Mouse (Mus musculus) kidney, postnatal 14 days (tissue): ENCODE results near the gene Afdn.

Experiments used
- DNase-seq: peaks from one replicate; pipeline ENCODE4 v3.0.0; 2022; ENCODE audit warnings: mixed read lengths

Afdn gene

DNA sequence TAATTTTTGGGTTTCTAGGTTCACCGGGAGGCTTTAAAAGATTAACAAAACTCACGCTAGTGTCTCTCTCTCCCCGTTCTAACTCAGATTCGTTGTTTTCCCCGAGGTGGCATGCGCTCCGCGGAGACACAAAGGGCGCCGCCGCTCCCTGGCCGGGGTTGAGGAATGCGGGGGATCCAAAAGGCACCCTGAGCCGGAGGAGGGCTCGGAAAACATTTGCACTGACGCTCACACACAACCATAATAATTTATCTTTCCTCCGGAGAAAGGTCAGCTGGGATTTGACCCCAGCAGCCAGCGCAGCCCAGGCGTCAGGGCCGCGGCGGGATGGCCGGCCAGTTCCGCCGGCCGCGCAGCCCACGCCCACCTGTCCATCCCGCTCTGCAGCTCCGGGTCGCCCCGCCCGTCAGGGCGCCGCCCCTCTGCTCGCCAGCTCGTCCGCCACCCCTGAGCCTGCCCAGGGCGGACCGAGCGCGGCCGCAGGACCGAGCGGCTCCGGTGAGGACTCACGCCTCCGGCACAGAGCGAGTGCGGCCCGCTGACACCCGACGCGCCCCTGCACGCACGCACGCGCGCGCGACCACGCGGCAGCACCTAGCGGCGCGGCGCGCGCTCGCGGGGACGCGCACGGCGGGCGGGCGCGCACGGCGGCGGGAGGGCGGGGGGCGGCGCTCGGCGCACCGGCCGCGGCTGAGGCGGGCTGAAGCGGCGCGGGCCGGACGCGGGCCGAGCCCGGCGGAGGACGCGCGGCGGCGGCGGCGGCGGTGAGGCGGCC, at the start of gene Afdn:
Afdn (plus strand) TSS at position 687 of the 775 bp plus-strand sequence.
- DNase-seq: peak; percentile 93

DNA sequence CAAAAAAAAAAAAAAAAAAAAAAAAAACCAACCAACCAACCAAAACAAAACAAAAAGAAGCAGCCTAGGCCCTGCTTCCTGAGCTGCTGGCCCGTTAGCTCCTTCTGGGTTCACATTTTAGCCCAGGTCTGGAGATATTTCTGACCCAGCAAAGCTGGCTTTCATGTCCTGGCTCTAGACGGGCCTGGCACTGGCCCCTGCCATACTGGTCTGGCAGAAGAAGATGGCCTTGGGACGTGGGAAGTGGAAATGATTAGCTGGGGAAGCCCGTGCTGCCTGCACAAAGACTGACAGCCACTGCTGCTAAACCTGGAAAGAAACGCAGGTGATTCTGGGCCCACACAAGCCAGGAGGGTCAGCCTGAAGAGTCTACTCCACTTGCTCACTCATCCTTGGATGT, 49.2 kb upstream of the Afdn start:
- no peak for DNase-seq

DNA sequence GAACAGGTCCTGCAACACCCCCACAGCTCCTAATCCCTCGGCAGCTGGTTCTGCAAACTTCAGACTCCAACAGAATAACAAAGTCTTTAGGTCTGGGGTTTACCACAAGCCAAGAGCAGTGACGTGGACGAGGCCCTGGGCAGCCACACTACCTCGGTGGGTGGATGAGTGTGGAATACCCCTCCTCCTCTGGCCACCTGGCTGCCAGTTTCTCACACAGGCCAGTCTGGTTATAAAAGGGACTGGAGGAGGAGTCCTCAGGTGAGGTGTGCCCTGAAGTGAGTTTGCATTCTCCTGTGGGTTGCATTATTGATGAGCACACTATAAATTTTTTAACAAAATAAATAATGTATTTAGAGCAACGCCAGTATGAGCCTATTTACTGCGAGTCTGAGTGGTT, 48.2 kb upstream of the Afdn start:
- no peak for DNase-seq

DNA sequence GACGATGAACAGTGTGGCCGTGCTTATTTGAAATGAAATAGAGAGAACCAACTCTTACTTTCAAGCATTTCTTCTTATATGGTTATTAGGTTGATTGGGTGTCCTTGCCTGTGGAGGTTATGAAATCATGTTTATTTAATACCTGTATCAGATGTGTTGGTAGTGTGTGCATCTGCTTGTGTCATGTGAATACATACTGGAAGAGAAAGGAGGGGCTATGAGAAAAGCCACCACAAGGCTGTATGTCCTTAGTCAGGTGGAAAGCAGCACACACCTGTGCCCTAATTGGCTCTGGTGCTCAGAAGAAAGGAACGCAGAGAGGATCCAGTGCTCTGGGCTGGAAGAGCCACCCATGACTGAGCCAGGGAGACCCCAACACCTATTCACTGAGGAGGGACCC, 47.8 kb upstream of the Afdn start:
- no peak for DNase-seq

DNA sequence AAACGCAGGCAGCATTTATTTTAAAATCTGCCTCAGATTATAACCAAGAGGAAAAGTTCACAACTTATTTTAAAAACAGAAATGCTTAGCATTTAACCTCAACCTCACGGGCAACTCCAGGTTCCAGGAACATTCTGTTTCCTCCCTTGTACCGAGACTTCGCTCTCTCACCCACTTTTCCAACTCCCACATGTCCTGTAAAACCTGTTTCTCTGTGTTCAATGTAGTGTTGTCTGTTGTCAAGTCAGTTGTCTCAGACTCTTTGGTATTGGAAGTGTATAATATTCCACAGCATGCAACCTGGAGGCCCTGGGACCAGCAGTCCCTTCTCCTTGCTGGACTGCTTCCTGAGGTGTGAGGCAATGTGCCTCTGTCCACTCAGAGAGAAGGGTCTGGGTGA, 46.2 kb upstream of the Afdn start:
- no peak for DNase-seq

DNA sequence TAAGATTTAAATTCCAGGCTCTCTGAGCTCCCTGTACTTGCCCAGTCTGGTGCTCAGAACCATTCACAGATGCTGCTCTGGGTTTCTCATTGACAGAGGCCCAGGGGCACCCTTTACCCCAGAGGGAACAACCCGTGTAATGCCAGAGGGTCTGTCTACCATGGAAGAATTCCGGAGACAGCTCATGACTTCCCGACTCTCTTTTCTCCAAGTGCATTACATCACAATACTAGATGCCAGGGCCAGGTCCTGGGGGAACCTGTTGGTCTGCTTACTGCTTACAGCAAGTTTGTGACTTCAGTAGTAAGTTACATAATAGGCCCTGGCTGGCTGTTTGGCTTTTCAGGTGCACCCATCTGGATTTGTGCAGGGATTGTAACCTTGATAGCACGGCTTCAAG, 45.7 kb upstream of the Afdn start:
- DNase-seq: peak; percentile 47

DNA sequence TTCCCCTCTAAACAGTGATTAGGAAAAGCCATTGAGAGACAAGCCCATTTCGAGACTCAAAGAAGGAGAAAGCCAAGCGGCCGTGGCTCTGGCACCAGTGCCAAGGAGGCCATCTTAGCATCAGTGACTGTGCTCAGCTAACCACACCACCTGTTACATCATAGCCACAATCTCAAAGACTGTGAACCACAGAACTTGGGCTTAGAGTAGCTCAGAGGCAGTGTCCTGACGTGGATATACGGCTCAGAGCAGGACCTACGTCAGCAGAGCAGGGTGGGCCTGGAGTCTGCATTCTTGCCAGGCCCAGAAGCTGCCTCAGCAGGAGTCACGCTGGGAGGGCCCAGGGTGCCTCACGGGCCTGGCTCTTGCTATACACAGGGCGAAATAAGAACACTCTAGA, 44.8 kb upstream of the Afdn start:
- no peak for DNase-seq

DNA sequence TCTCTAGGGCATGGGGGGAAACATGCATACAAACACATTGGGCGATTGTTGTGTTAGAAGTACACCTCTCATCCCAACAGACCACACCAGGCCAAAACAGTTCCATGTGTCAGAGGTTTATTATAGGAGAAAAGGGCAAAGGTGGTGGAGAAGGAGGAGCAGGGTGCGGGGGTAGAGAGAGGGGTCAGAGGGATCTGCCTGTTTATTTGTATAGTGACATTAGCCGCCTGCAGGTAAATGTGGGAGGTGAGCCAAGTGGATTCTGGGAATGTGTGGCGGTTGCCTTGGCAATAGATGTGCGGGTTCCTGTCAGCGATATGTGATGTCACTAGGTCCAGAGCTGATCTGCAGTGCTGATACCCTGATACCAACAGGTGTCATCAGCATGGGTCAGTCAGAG, 44.0 kb upstream of the Afdn start:
- no peak for DNase-seq

DNA sequence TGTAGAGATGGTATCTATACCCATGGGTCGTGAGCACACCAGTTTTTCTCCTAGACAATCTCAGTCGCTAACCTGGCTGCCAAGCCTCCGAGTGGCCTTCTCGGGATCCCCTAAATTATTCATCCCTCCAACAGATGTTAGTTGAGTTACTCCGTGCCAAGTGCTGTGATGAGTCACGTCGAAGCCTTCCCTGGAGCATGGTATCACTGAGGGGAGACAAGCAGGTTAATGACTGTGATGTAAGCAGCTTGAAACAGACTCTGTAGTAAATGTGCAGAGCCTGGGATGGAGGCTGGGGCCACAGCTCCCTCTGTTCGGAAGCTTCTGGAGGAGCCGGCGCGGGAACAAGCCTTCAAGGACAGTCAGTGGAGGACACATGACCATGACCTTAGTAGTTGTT, 42.9 kb upstream of the Afdn start:
- DNase-seq: no peak

DNA sequence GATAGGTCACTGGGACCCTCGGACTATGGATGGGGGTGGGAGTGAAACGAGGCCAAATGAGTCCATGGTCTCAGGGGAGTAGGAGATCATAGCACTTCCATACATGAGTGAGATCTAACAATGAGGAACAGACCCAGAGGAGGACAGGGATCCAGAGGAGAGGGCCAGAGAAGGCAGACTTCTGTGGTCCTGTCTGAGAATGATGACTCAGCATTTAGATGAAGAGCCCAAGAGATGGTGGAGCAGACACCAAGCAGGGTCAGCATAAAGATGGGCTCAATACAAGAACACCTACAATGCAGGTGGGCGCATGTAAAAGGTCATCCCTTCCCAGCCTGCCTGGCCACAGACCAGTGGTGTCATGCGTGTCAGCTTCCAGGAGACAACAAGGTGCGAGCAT, 40.2 kb upstream of the Afdn start:
- no peak for DNase-seq

DNA sequence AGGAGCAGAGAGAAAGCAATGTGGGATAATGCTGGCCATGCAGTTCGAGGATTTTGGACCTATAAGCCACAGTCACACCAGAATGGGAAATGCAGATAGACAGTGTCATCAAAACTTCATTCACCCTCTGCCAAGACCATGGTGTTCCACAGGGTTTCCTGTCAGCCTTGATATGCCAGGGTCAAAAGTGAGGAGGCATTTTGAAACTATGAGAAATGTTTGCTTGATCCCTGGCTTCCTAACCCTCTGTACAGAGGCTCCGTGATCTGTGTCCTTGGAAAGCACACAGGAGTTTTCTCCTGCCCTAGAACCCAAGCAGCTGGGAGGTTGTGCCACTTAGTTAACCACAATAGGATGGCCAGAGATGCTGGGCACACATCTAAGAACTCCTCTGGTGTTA, 39.0 kb upstream of the Afdn start:
- no peak for DNase-seq

DNA sequence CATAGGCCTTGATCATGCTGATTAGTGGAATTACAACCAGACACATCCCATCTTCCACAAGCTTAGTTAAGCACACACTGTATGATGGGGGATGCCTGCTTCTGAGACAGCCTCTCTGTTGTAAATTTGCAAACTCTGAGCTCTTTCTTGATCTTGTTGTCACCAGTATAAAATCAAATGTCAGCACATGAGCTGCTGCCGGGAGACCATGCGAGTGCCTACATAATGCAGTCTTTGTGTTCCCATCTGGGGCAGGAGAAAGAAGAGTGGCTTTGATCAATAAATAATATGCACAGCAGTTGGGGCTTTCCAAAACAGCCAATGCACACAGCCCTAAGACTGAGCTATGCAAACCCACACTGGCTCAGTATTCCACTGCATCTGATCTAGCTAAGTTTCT, 37.9 kb upstream of the Afdn start:
- no peak for DNase-seq

DNA sequence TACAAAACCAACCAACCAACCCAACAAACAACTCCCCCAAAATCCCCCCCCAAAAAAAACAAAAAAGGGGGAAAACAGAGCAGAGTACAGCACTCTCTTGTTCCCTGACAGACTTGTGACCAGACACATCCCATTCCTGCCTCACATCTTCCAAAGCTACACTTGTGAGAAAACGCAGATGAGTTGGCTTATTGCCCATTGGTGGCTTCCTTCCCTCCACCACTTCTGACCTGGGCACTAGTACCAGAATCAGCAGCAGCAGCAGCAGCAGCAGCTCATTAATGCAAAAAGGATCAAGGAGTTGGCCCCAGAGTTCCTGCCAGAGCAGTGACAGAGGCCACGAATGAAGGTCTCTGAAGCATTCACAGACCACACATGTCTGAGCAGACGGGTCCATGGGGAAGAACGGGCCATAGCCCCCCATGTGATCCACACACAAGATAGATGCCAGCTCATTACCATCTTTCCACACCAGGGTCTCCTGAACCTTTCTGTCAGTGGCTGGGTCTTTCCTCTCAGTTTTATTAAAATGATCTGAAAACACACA, 35.3 kb upstream of the Afdn start:
- no peak for DNase-seq

DNA sequence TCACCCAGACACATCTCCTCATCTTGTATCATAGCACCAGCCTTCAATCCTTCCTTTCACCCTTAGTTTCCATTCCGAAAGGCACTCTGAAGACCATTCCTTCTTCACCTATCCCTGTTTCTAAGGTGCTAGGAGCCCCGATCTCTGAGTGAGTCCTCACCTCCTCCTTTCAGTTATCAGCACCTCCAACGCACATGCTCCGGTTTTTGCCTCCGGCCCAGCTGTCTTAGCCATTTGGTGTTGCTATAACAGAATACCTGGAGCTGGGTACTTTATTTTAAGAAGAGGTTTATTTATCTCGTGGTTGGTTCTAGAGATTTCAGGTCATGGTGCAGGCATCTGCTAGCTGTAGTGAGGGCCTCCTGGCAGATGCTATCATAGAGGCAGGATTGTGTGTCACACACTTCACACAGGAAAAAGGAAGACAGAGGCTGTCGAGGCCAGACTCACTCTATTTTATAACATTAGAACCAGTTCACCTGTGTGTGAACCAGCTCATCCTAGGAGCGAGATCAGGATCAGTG, 33.4 kb upstream of the Afdn start:
- no peak for DNase-seq

DNA sequence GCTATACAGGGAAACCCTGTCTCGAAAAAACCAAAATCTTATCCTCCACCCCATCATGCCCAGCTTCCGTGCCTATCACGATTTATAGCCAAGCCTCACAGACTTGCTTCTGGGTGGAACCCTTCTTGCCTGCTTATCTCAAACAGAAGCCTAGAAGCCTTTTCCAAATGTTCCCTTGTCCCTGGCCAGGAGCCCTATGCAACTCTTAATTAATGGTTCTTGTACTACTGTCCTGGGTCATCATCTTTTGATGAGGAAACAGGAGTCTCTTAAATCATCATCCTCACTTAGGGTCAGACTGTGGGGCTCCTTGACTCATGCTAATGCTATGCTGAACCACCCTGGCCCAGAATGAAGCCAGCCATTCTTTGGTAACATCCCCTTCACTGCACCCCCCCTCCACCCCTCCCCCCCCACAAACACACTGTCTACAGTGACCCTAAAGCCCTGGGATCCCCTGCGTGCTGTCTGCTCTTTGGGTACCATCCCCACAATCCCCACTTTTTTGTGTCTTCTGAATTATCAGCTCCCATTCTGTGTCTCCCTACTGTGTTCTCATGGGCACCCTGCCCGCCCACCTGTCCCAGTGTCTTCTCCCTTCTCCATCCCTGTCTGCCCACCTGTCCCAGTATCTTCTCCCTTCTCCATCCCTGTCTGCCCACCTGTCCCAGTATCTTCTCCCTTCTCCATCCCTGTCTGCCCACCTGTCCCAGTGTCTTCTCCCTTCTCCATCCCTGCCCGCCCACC, 29.2 kb upstream of the Afdn start:
- DNase-seq: no peak

DNA sequence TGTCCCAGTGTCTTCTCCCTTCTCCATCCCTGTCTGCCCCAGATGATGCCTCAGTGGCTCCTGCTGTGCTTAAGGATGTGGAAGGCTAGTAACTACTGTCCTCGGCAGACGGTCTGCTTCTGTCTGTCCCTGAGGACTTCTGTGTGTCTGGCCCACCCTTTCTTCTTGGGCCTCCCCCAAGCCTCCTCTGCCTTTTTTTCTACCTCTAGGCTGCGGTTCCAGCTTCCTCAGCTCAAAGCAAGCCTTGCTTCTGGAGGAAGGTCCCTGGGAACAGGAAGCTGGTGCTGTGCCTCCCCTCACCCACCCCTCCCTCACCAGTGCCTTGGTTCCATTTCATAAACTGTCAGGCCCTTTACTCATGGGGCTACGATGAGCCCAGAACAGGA, 28.6 kb upstream of the Afdn start:
- no peak for DNase-seq

DNA sequence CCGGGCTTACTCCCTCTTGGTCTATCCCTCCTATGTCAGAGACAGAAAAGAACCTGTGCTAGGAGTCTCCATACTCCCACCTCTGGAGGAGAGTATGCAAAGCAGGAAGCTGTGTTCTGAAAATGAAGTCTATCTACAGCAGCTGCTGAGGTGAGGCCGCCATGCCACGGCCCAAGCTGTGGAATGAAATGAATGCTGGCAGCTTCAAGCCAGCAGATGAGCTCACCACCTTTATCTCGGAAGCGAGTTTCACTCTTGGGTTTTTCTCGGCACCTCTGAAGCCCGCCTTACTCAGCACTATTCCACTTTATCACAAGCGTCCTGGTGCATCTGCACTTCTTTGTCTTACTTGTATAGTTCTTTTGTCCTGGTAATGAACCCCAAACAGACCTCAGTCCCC, 27.7 kb upstream of the Afdn start:
- DNase-seq: no peak

DNA sequence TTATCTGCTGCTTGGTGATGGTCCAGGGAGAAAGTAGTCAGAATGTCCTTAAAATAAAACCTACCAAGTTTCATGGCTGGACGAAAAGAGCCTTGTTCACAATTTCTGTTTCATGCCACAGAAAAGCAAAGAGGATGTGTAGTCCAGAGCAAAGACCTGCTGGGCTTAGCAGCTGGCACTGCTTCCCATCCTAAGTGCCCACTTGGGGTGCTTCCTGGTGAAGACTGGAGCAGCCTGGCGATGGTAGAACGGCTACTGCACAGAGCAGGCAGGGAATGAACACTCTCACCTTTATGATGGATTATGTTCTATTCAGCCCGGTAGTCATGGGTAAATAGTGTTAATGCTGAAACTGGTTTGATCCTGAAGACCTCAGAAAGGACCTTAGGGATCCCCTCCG, 26.4 kb upstream of the Afdn start:
- no peak for DNase-seq

DNA sequence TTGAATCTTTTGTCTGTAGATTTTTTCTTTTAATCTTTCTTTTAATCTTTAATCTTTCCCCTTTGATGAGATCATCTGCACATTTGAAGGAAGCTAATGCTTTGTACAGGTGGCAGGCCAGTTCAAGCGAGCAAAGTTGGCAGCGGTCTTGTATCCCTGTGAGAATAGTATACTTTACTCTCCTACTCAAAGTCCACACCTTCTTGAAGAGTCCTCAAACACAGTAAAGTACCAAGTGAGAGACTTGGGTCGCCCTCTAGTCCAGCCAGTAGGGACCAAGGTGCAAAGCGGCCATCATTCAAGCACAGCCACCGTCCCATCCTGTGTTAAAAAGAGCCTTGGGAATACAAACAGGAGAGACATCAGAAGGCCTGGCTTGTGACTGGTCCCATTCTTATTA, 25.3 kb upstream of the Afdn start:
- peak; percentile 61 for DNase-seq

DNA sequence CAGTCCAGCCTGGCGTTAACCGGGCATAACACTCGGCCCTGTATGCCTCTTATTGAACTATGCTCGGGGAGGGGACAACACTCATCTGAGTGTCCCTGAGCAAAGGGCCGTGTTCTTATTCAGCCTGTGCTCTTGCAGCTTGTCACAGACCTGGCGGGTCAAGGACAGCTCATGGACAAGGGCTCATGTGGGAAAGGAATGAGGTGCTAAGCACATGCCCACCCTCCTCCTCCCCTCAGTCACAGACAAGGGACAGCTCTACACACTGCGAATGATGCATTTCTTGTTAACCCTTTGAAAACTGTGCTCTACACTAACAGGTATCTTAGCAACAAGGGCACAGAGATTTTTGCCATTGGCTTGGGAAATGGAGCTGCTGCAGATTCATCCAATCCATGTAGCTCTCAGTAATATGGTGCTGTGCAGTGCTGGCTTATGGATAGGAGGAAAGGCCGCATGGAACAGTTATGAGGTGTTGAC, 24.5 kb upstream of the Afdn start:
- peak; percentile 48 for DNase-seq

DNA sequence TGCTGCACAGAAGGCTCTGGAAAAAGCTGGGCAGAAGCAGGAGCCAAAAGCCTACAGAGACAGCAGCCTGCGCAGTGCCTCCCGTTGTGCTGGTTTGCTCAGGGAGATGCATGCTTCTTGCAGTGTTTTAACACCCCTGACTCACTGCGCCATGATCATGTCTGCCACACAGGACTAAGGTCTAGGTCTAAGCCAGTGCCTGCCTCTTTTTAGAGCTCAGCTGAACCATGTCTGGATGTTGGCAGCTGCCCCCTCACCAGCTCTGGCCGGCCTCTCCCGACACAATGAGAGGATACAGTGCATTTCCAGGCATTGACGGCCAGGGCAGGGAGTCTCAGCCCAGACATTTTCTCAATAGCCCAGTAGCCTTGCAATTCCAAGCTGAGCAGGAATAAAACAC, 23.0 kb upstream of the Afdn start:
- peak; percentile 45 for DNase-seq

DNA sequence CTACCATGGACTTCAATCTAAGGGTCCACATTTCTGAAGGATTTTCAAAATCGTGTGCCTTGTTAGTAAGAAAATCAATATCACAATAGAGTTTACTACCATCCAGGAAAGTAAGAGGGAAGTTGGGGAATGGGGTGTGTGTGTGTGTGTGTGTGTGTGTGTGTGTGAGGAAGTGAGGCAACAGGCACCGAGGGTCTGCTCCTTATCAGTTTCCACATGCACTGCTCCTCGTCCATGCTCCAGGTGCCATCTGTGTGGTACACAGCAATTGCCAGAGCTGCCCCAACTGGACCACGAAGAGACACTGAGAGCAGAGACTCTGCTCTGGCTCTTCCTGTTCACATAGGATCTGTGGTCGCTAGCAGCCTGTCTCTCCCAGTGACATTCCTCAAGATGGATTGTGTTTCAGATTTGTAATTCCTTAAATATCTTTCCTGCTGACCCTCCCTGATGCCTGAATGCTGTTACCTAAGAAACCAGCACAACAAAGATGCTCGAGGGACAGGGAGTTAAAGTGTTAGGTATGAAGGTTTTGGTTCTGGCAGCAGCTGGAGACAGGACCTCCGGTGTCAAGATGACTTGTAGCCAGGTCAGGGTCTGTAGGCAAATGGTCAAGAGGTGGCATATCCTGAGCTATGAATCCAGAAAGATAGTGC, 22.1 kb upstream of the Afdn start:
- no peak for DNase-seq

DNA sequence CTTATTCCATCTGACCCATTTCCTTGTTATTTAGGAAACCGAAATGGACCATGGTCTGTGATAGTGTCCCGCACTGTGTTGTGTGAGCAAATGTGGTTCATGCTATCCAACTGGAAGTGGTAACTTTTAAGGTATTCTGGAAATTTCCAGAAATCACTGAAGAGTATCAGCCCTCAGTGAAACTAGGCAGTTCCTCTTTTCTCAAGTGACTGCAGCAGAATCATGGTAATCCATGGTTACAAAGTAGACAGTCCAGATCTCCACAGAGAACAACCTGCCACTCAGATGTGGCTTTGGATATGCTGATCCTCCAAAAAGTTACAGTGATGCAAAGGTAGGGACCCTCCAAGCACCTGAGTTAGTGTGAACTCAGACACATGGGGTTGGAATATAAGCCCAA, 21.4 kb upstream of the Afdn start:
- no peak for DNase-seq

DNA sequence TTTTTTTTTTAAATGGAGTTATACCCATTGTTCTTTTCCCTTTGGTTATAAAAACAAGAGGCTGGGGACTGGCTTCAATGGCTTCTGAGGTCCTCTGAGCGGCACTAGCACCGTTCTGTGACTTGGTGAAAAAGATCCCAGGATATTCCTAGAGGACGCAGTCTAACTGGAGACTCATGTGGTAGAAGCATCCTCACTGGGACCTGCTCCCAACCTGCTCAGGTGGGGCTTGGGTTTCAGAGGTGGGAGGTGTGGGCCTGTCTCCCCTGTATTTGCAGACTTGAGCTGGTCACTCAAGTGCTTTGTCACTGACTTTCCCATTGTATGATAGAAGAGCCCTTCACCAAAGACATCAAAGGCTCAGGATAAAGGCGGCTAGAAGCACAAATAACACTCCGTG, 20.4 kb upstream of the Afdn start:
- DNase-seq: no peak
